Mouse (Mus musculus) embryonic facial prominence, embryonic 13.5 days (tissue): ENCODE measurements around the gene Gm10260. TPM values are rescaled to one million over a fixed set of nuclear protein-coding genes. Genes with fewer than 3 reads are reported as not detected.

Experiments used
- ATAC-seq: fragments of 200-750 bp; cut with Nextera tagmentation; 2 replicates; pipeline ENCODE4 v1.8.0; 2017; ENCODE audit warnings: low read depth; ENCODE audit not compliant: insufficient number of reproducible peaks, insufficient read depth, low FRiP score, low TSS enrichment
- H3K27ac ChIP-seq: fragments of 300-500 bp; sonication (generic); 2 replicates; pipeline ENCODE4 v1.5.1; 2015; ENCODE audit warnings: moderate library complexity, mild to moderate bottlenecking, inconsistent platforms
- H3K27me3 ChIP-seq: fragments of 300-500 bp; sonication (generic); 2 replicates; pipeline ENCODE4 v1.6.1; 2015; ENCODE audit warnings: mild to moderate bottlenecking, inconsistent platforms
- H3K36me3 ChIP-seq: fragments of 300-500 bp; sonication (generic); 2 replicates; pipeline ENCODE4 v1.6.1; 2015; ENCODE audit warnings: mild to moderate bottlenecking, inconsistent platforms
- H3K4me1 ChIP-seq: fragments of 300-500 bp; sonication (generic); 2 replicates; pipeline ENCODE4 v1.6.1; 2015; ENCODE audit warnings: inconsistent platforms
- H3K4me2 ChIP-seq: fragments of 300-500 bp; sonication (generic); 2 replicates; pipeline ENCODE4 v1.6.1; 2015; ENCODE audit warnings: moderate library complexity, mild to moderate bottlenecking, inconsistent platforms
- H3K4me3 ChIP-seq: fragments of 300-500 bp; sonication (generic); 2 replicates; pipeline ENCODE4 v1.5.1; 2015; ENCODE audit warnings: mild to moderate bottlenecking, inconsistent platforms
- H3K9ac ChIP-seq: fragments of 300-500 bp; sonication (generic); 2 replicates; pipeline ENCODE4 v1.6.1; 2015; ENCODE audit warnings: mild to moderate bottlenecking, inconsistent platforms
- H3K9me3 ChIP-seq: fragments of 300-500 bp; sonication (generic); 2 replicates; pipeline ENCODE4 v1.6.1; 2016; ENCODE audit warnings: inconsistent platforms
- WGBS: fragments of 180-500 bp; shearing (Covaris S2); methylation state at CpG from one replicate; pipeline ENCODE4 v1.1.7; 2015; ENCODE audit warnings: mixed read lengths; 5-methylcytosine and 5-hydroxymethylcytosine counted together
- polyA plus RNA-seq: library from polyadenylated mRNA; unstranded; fragments of >200 nt; fragmentation: Nextera tagmentation; extraction: Ambion mirVana; gene quantifications from 2 replicates; pipeline ENCODE4 v1.2.1, GENCODE M21; 2015

The Gm10260 gene
- polyA plus RNA-seq = 1.4 and 21.8 TPM in 2 replicates

DNA sequence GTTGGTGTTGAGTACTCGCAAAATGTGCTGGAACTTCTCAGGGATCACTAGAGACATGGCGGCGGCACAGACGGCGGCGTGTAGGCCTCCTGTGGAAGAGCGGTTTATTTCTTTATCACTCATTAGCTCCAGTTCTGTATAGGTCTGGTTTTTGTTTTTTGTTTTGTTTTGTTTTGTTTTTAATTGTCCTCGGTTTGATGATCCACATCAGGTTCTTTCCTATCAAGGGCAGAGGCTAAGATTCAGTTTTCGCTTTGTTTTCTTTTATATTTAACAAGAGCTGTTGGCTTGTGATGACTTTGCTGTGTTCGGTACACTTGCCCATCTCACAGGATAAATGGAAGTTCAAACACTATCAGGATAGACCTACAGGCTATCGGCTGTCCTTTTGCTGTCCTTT is at the start of gene Gm10260:
Gene Gm10260 (minus strand): TSS at position 101 of the 400 bp plus-strand sequence.
- no peaks in the 10 kb centered on the region for H3K36me3 ChIP-seq
- H3K4me3 ChIP-seq = no peak within 1 kb of the TSS
- no peaks in the 10 kb centered on the region for H3K9me3 ChIP-seq
- H3K4me1 ChIP-seq = peaks cover 14% of the 10 kb centered on the region
- H3K27ac ChIP-seq = no peak within 1 kb of the TSS
- H3K4me2 ChIP-seq = no peak within 1 kb of the TSS
- no peak within 1 kb of the TSS for H3K9ac ChIP-seq
- WGBS = 95% methylated on average over 11 of the region's 11 CpGs
- ATAC-seq = no peak
- H3K27me3 ChIP-seq = no peaks in the 10 kb centered on the region

GRCm38 (mm10) chr13:97809828-97810227 is 49.4 kb upstream of the Gm10260 start:
- no peak overlapping the region for H3K9ac ChIP-seq
- no peak overlapping the region for H3K4me2 ChIP-seq
- no peaks in the 10 kb centered on the region for H3K9me3 ChIP-seq
- 85% methylated on average over 4 of the region's 4 CpGs for WGBS
- H3K36me3 ChIP-seq = no peaks in the 10 kb centered on the region
- H3K4me1 ChIP-seq = 0 out of 2 replicates have a peak, but pooled peaks cover 8% of the 10 kb centered on the region
- ATAC-seq = no peak
- no peak overlapping the region for H3K27ac ChIP-seq
- no peaks in the 10 kb centered on the region for H3K27me3 ChIP-seq
- no peak overlapping the region for H3K4me3 ChIP-seq

DNA sequence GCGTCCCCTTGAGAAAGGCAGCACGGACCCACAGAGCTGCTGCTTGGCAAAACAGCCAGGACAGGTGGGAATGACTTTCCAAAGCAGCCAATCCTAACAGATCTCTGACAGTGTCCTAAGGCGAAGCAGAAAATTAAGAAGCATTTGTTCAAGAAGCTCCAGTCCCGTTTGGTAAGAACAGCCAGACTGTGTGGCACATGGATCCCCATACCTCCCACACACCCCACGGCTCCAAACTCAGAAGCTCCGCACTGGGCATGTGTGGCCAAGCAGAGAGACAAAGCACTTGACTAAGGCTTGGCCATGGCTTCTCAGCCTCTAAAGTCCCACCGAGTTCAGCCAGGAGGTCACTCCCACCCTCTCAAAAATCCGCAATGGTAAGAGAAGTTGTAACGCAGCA is 45.5 kb upstream of the Gm10260 start:
- no peaks in the 10 kb centered on the region for H3K9me3 ChIP-seq
- WGBS = 81% methylated on average over 9 of the region's 9 CpGs
- no peaks in the 10 kb centered on the region for H3K36me3 ChIP-seq
- no peaks in the 10 kb centered on the region for H3K27me3 ChIP-seq
- H3K4me2 ChIP-seq = no peak overlapping the region
- peaks cover 8% of the 10 kb centered on the region; the same call in 1 of the 2 replicates for H3K4me1 ChIP-seq
- no peak overlapping the region for H3K4me3 ChIP-seq
- no peak overlapping the region for H3K9ac ChIP-seq
- ATAC-seq = no peak
- H3K27ac ChIP-seq = no peak overlapping the region

DNA sequence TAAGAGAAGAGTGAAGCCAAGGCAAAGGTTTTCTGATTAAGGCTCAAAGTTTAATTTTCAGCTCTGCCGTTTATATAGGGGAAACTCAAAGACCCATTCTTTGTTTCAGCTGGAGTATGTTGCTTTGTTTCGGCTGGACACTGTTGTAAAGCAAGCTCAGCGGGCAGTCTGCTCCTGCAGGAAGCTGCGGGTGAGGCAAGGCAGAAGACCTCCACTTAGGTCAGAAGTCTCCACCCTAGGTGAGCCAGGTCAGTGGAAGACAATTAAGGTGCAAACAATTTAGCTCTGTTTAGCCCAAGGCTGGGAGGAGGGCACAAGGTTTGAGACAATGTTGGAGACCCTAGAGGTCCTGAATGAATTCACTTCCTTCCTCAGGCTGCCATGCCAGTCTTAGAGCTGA is 42.0 kb upstream of the Gm10260 start:
- no peaks in the 10 kb centered on the region for H3K9me3 ChIP-seq
- H3K4me3 ChIP-seq = no peak overlapping the region
- no peak overlapping the region for H3K9ac ChIP-seq
- H3K4me1 ChIP-seq = peaks cover 14% of the 10 kb centered on the region
- H3K4me2 ChIP-seq = no peak overlapping the region
- no peaks in the 10 kb centered on the region for H3K36me3 ChIP-seq
- H3K27ac ChIP-seq = no peak overlapping the region
- 62% methylated on average over 4 of the region's 4 CpGs for WGBS
- no peaks in the 10 kb centered on the region for H3K27me3 ChIP-seq
- no peak for ATAC-seq

DNA sequence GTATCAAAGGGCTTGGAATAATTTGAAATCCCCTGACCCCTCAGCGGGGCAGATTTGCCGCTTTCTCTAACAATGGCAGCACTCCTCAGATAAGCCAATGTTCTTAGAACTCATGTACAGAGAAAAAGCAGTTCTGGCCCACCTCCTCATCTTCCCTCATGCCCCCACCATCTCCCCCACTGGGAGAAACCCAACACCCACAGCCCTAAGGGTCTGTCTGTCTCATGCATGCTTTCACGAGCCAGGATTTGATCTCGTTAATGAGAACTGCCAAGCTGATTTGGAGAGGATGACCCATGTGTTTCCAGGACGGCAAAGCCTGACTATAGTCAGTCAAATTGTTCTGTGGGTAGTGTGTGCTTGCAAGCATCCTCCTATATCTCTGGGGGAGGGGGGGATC is 37.0 kb upstream of the Gm10260 start:
- Histone ChIP-seq H3K9me3 (no peaks in the 10 kb centered on the region), H3K36me3 (no peaks in the 10 kb centered on the region), H3K4me3 (no peak overlapping the region), H3K4me2 (no peak overlapping the region), H3K27me3 (no peaks in the 10 kb centered on the region; the same call in 1 of the 2 replicates), H3K9ac (no peak overlapping the region), H3K27ac (no peak overlapping the region), H3K4me1 (peaks cover 17% of the 10 kb centered on the region)
- no peak for ATAC-seq
- WGBS = 19% methylated on average over 5 of the region's 5 CpGs

DNA sequence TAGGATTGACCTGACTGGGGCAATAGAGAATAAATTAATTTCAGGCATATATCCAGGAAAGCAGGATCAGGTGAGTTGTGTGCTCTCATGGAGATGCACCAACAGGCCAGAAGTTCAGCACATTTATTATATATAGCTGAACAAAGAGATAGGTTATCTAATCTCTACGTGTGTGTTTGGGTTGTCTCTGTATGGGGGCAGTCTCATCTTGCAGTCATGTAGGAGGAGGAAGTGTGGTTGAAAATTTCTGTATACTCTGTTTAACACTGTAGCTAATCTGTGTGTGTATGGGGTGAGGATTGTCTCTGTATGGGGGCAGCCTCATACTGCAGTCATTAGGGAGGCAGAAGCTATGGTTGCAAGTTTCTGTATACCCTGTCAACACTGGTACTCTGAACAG is 34.3 kb upstream of the Gm10260 start:
- WGBS = 69% methylated on average over 1 of the region's 1 CpGs
- no peaks in the 10 kb centered on the region for H3K9me3 ChIP-seq
- H3K4me1 ChIP-seq = peaks cover 23% of the 10 kb centered on the region
- no peak overlapping the region for H3K4me3 ChIP-seq
- no peak for ATAC-seq
- H3K36me3 ChIP-seq = no peaks in the 10 kb centered on the region
- no peak overlapping the region for H3K9ac ChIP-seq
- H3K27me3 ChIP-seq = no peaks in the 10 kb centered on the region; the same call in 1 of the 2 replicates
- no peak overlapping the region for H3K4me2 ChIP-seq
- no peak overlapping the region for H3K27ac ChIP-seq

DNA sequence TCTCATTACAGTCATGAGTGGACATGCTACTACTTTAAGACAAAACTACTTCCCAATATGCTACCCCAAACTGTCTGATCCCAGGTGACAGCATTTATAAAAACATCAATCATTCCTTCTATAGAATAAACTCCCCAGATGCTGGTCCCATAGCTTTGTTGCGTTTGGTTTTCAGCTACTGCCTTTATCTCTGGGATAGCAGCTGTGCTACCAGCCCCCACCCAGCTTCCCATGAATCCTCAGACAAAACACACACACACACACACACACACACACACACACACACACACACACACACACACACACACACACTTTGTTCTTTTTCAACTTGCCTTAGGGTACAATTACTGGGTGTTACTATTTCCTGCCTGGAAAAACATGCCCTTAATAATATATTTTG is 33.5 kb upstream of the Gm10260 start:
- H3K9me3 ChIP-seq = no peaks in the 10 kb centered on the region

DNA sequence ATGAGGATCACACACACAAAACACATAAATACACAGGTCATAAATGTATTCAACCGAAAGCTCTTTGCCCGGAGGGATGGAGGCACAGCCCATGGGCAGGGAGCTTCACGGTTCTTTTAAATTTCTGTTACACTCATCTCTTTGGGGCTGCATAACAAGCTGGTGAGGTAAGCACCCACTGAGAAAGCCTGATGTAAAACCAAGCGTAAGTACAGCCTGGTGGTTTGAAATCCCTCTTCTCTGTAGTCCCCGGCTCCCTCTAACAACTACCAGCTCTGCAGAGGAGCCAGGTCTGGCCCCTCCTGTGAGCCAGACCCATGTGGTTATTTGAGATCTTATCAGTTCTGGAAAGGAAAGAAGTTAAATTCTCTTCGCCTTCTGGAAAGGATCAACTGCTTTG is 31.2 kb upstream of the Gm10260 start:
- WGBS = 21% methylated on average over 6 of the region's 6 CpGs
- Histone ChIP-seq H3K27ac (peak overlapping the region; percentile 24), H3K4me3 (no peak overlapping the region), H3K4me2 (no peak overlapping the region), H3K27me3 (no peaks in the 10 kb centered on the region; the same call in 1 of the 2 replicates), H3K36me3 (no peaks in the 10 kb centered on the region), H3K9ac (no peak overlapping the region), H3K4me1 (peaks cover 23% of the 10 kb centered on the region), H3K9me3 (no peaks in the 10 kb centered on the region)
- no peak; the same call in 1 of the 2 replicates for ATAC-seq

More for the DNA sequence above, 33.5 kb upstream of the Gm10260 start:
- no peak overlapping the region for H3K4me3 ChIP-seq
- WGBS = 61% methylated on average over 1 of the region's 1 CpGs
- no peak overlapping the region for H3K9ac ChIP-seq
- ATAC-seq = no peak
- no peak overlapping the region for H3K4me2 ChIP-seq
- no peaks in the 10 kb centered on the region for H3K36me3 ChIP-seq
- H3K4me1 ChIP-seq = peaks cover 28% of the 10 kb centered on the region
- no peaks in the 10 kb centered on the region; the same call in 1 of the 2 replicates for H3K27me3 ChIP-seq
- H3K27ac ChIP-seq = no peak overlapping the region

GRCm38 (mm10) chr13:97789782-97790450 is 29.5 kb upstream of the Gm10260 start:
- Histone ChIP-seq H3K9me3 (no peaks in the 10 kb centered on the region), H3K4me1 (peaks cover 39% of the 10 kb centered on the region), H3K9ac (no peak overlapping the region), H3K36me3 (no peaks in the 10 kb centered on the region), H3K27me3 (no peaks in the 10 kb centered on the region), H3K4me2 (no peak overlapping the region), H3K4me3 (no peak overlapping the region), H3K27ac (no peak overlapping the region)
- 71% methylated on average over 12 of the region's 12 CpGs for WGBS
- no peak for ATAC-seq

GRCm38 (mm10) chr13:97785167-97785835 is 24.9 kb upstream of the Gm10260 start:
- no peak overlapping the region for H3K4me2 ChIP-seq
- H3K27ac ChIP-seq = peak overlapping the region; percentile 55; the same call in 1 of the 2 replicates
- WGBS = 45% methylated on average over 10 of the region's 10 CpGs
- no peak overlapping the region for H3K9ac ChIP-seq
- no peaks in the 10 kb centered on the region for H3K9me3 ChIP-seq
- no peak overlapping the region for H3K4me3 ChIP-seq
- peaks cover 51% of the 10 kb centered on the region for H3K4me1 ChIP-seq
- no peaks in the 10 kb centered on the region for H3K27me3 ChIP-seq
- no peaks in the 10 kb centered on the region for H3K36me3 ChIP-seq
- ATAC-seq = no peak

DNA sequence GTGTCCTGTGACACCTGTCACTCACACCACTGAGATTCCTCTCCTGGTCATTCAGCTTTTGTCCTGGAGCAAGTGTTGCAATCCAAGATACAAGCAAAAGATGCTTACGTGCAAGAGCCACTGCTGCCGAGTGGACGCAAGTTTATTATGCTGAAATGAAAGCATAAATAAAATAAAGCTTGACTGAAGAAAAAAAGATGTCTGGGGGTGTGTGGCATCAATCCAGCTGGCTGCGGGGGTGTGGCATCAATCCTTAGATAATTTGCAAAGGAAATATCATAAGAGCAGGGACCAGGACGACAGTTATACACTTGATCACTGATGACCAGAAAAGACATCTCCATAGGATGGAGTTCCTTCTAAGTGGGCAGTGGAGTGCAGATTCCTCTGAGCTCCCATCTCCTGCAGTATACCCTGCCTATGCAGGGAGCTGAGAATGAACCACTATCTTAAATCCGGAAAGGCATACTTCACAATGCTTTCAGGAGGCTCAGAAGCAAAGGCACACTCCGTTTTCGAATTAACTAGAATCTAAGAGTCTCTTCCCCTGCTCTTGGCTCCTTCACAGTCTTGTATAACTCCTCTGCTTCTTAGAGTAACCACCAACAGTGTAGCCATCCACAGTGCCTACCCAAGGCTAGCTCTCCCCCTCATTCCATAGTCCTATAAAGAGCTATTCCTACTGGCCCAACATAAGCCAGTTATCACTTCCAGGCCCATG is 23.2 kb upstream of the Gm10260 start:
- Histone ChIP-seq H3K27ac (no peak overlapping the region), H3K9me3 (no peaks in the 10 kb centered on the region), H3K9ac (no peak overlapping the region), H3K36me3 (no peaks in the 10 kb centered on the region), H3K4me1 (peaks cover 40% of the 10 kb centered on the region), H3K4me2 (no peak overlapping the region), H3K4me3 (no peak overlapping the region), H3K27me3 (no peaks in the 10 kb centered on the region)
- 87% methylated on average over 8 of the region's 8 CpGs for WGBS
- no peak for ATAC-seq
